Mouse (Mus musculus): ENCODE data around the gene Adcy7.

Gene Adcy7

GRCm38 (mm10) chr8:88272231-88273050 lies at the start of gene Adcy7:
Adcy7 (plus strand) TSS chr8:88272403.
- in situ Hi-C loops (cut with MboI; ENCODE audit: unreplicated experiment in 2 of 2) = loop anchor here (5.0 to 25.0 kb wide), 8 partner anchors 40 to 1515 kb away; no protein-coding TSS in a partner anchor

GRCm38 (mm10) chr8:88225358-88225757 lies 46.8 kb upstream of the Adcy7 start:
- in situ Hi-C loops (cut with MboI; ENCODE audit: unreplicated experiment in 2 of 2) = loop anchor here in 1 of 2 experiments (25.0 kb wide), 1 partner anchor 638 kb away; no protein-coding TSS in a partner anchor

- in situ Hi-C loops (cut with MboI; ENCODE audit: unreplicated experiment in 2 of 2) = loop anchor here in 1 of 2 experiments (25.0 kb wide), 1 partner anchor 641 kb away; no protein-coding TSS in a partner anchor
Observed at GRCm38 (mm10) chr8:88227851-88228250, 44.4 kb upstream of the Adcy7 start.

GRCm38 (mm10) chr8:88228286-88228685 lies 43.9 kb upstream of the Adcy7 start:
- in situ Hi-C loops (cut with MboI; ENCODE audit: unreplicated experiment in 2 of 2) = loop anchor here in 1 of 2 experiments (25.0 kb wide), 1 partner anchor 641 kb away; no protein-coding TSS in a partner anchor

- in situ Hi-C loops (cut with MboI; ENCODE audit: unreplicated experiment in 2 of 2) = loop anchor here in 1 of 2 experiments (25.0 kb wide), 1 partner anchor 641 kb away; no protein-coding TSS in a partner anchor
Observed at GRCm38 (mm10) chr8:88228800-88229199, 43.4 kb upstream of the Adcy7 start.

- in situ Hi-C loops (cut with MboI; ENCODE audit: unreplicated experiment in 2 of 2) = loop anchor here (5.0 to 25.0 kb wide), 3 partner anchors 34 to 649 kb away; no protein-coding TSS in a partner anchor
Observed at GRCm38 (mm10) chr8:88236666-88237065, 35.5 kb upstream of the Adcy7 start.

- in situ Hi-C loops (cut with MboI; ENCODE audit: unreplicated experiment in 2 of 2) = loop anchor here (5.0 to 25.0 kb wide), 3 partner anchors 35 to 650 kb away; no protein-coding TSS in a partner anchor
Observed at GRCm38 (mm10) chr8:88237606-88238005, 34.6 kb upstream of the Adcy7 start.

- in situ Hi-C loops (cut with MboI; ENCODE audit: unreplicated experiment in 2 of 2) = loop anchor here (5.0 to 25.0 kb wide), 3 partner anchors 37 to 652 kb away; no protein-coding TSS in a partner anchor
Observed at GRCm38 (mm10) chr8:88239277-88239676, 32.9 kb upstream of the Adcy7 start.

GRCm38 (mm10) chr8:88241871-88242270 lies 30.3 kb upstream of the Adcy7 start:
- in situ Hi-C loops (cut with MboI; ENCODE audit: unreplicated experiment in 2 of 2) = loop anchor here (5.0 to 25.0 kb wide), 3 partner anchors 40 to 655 kb away; no protein-coding TSS in a partner anchor

GRCm38 (mm10) chr8:88244298-88244697 lies 27.9 kb upstream of the Adcy7 start:
- in situ Hi-C loops (cut with MboI; ENCODE audit: unreplicated experiment in 2 of 2) = loop anchor here (5.0 to 25.0 kb wide), 3 partner anchors 42 to 657 kb away; no protein-coding TSS in a partner anchor

- in situ Hi-C loops (cut with MboI; ENCODE audit: unreplicated experiment in 2 of 2) = loop anchor here (10.0 to 25.0 kb wide), 4 partner anchors 382 to 1535 kb away; partner anchors contain the start of gene Snx20 (in 1 of the 2)
Observed at GRCm38 (mm10) chr8:88252791-88253190, 19.4 kb upstream of the Adcy7 start.

GRCm38 (mm10) chr8:88254957-88255356 lies 17.2 kb upstream of the Adcy7 start:
- in situ Hi-C loops (cut with MboI; ENCODE audit: unreplicated experiment in 2 of 2) = loop anchor here (10.0 to 25.0 kb wide), 4 partner anchors 380 to 1532 kb away; partner anchors contain the start of gene Snx20 (in 1 of the 2)

- in situ Hi-C loops (cut with MboI; ENCODE audit: unreplicated experiment in 2 of 2) = loop anchor here (10.0 to 25.0 kb wide), 4 partner anchors 377 to 1529 kb away; partner anchors contain the start of gene Snx20 (in 1 of the 2)
Observed at GRCm38 (mm10) chr8:88258024-88258423, 14.2 kb upstream of the Adcy7 start.

GRCm38 (mm10) chr8:88258544-88258943 lies 13.7 kb upstream of the Adcy7 start:
- in situ Hi-C loops (cut with MboI; ENCODE audit: unreplicated experiment in 2 of 2) = loop anchor here (10.0 to 25.0 kb wide), 4 partner anchors 376 to 1529 kb away; partner anchors contain the start of gene Snx20 (in 1 of the 2)

- in situ Hi-C loops (cut with MboI; ENCODE audit: unreplicated experiment in 2 of 2) = loop anchor here (10.0 to 25.0 kb wide), 3 partner anchors 444 to 1527 kb away; no protein-coding TSS in a partner anchor
Observed at GRCm38 (mm10) chr8:88260466-88260980, 11.7 kb upstream of the Adcy7 start.

GRCm38 (mm10) chr8:88262831-88263635 lies 9.2 kb upstream of the Adcy7 start:
- in situ Hi-C loops (cut with MboI; ENCODE audit: unreplicated experiment in 2 of 2) = loop anchor here (10.0 to 25.0 kb wide), 3 partner anchors 442 to 1524 kb away; no protein-coding TSS in a partner anchor

- in situ Hi-C loops (cut with MboI; ENCODE audit: unreplicated experiment in 2 of 2) = loop anchor here (10.0 to 25.0 kb wide), 3 partner anchors 439 to 1522 kb away; no protein-coding TSS in a partner anchor
Observed at GRCm38 (mm10) chr8:88265511-88265910, 6.7 kb upstream of the Adcy7 start.

GRCm38 (mm10) chr8:88266170-88266800 lies 5.9 kb upstream of the Adcy7 start:
- in situ Hi-C loops (cut with MboI; ENCODE audit: unreplicated experiment in 2 of 2) = loop anchor here (10.0 to 25.0 kb wide), 3 partner anchors 439 to 1521 kb away; no protein-coding TSS in a partner anchor

Measured in v-Abl transformed pro-B cells (cell line).